Mouse (Mus musculus) adrenal gland, postnatal 25 days (tissue): Measurements from ENCODE around the gene Bmi1. TPM values are rescaled to one million over a fixed set of nuclear protein-coding genes. Genes with fewer than 3 reads are reported as not detected.

Experiments
- DNase-seq: peaks from one replicate; pipeline ENCODE4 v3.0.0; 2021; ENCODE audit warnings: mixed read lengths
- total RNA-seq: library from RNA; stranded (reverse); gene quantifications from 2 replicates; pipeline ENCODE4 v1.2.3, GENCODE M21; 2021

Gene Bmi1
- total RNA-seq, 1 experiment from 2014 or later, result 57.5 TPM

- no peak for DNase-seq
Observed at GRCm38 (mm10) chr2:18687671-18688170, 10.9 kb downstream of the Bmi1 start.

GRCm38 (mm10) chr2:18688286-18688685, 11.5 kb downstream of the Bmi1 start:
- DNase-seq, result no peak

- peak; percentile 67 for DNase-seq
Observed at GRCm38 (mm10) chr2:18688708-18689063, 11.9 kb downstream of the Bmi1 start.

GRCm38 (mm10) chr2:18689064-18689921, 12.5 kb downstream of the Bmi1 start:
- peak; percentile 29 for DNase-seq

GRCm38 (mm10) chr2:18690055-18690691, 13.4 kb downstream of the Bmi1 start:
- peak; percentile 45 for DNase-seq

- no peak for DNase-seq
Observed at GRCm38 (mm10) chr2:18690756-18691155, 13.9 kb downstream of the Bmi1 start.

GRCm38 (mm10) chr2:18692031-18692430, 15.2 kb downstream of the Bmi1 start:
- no peak for DNase-seq

- DNase-seq, result no peak
Observed at GRCm38 (mm10) chr2:18692548-18692947, 15.7 kb downstream of the Bmi1 start.

- DNase-seq, result no peak
Observed at GRCm38 (mm10) chr2:18693491-18693870, 16.7 kb downstream of the Bmi1 start.

- DNase-seq, result peak; percentile 73
Observed at GRCm38 (mm10) chr2:18693871-18694610, 17.2 kb downstream of the Bmi1 start, which contains the start of gene Spag6. Gene Spag6, plus strand, starts transcription at chr2:18694032.

GRCm38 (mm10) chr2:18694611-18694950, 17.8 kb downstream of the Bmi1 start:
- DNase-seq, result no peak

- no peak for DNase-seq
Observed at GRCm38 (mm10) chr2:18695163-18695562, 18.3 kb downstream of the Bmi1 start.

GRCm38 (mm10) chr2:18695629-18696150, 18.9 kb downstream of the Bmi1 start:
- DNase-seq, result no peak

GRCm38 (mm10) chr2:18697591-18698244, 20.9 kb downstream of the Bmi1 start:
- DNase-seq, result no peak

- peak; percentile 3 for DNase-seq
Observed at GRCm38 (mm10) chr2:18698663-18699385, 22.0 kb downstream of the Bmi1 start.

GRCm38 (mm10) chr2:18699401-18699990, 22.7 kb downstream of the Bmi1 start:
- DNase-seq, result no peak

GRCm38 (mm10) chr2:18710356-18710755, 33.5 kb downstream of the Bmi1 start:
- DNase-seq, result no peak

- no peak for DNase-seq
Observed at GRCm38 (mm10) chr2:18713071-18713470, 36.3 kb downstream of the Bmi1 start.

- DNase-seq, result no peak
Observed at GRCm38 (mm10) chr2:18714337-18714736, 37.5 kb downstream of the Bmi1 start.

GRCm38 (mm10) chr2:18718521-18718920, 41.7 kb downstream of the Bmi1 start:
- DNase-seq, result no peak
